Mouse (Mus musculus): ENCODE results near the gene Slc16a12. TPM values are rescaled to one million over a fixed set of nuclear protein-coding genes. Genes with fewer than 3 reads are reported as not detected.

Gene Slc16a12
- total and polyA plus RNA-seq, 2 experiments from 2014 or later = 7.2 to 10.3 TPM

DNA sequence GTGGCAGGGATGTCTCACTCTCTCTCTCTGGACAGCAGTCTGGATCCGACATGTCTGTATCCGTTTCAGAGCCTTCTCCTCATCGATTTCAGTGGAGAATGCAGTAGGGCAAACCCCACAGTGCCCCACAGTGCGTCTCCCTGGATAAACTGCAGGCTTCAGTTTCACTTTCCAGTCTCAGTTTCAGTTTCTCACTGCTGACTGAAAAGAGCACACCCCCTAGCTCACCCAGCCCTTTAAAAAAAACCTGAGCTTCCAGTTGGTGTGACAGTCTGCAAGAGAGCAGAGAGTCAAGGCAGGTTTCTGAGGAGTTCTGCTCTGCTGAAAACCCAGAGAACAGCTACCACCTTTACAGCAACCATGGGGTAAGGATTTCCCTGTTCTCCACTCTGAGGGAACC, 106.5 kb downstream of the Slc16a12 start, which contains the start of the genes Ifit1bl2 and Ifit1:
TSS of gene Ifit1bl2 (minus strand) at position 121 of the 400 bp plus-strand sequence.
TSS of gene Ifit1 (plus strand) at position 249 of the 400 bp plus-strand sequence.
- Histone ChIP-seq H3K36me3 (replicated peaks; ENCODE audit: control insufficient read depth, insufficient read depth, low read length) (no peaks in the 10 kb centered on the region), H3K4me2 (ENCODE audit: low read depth, low read length) (peak within 1 kb of the TSS; percentile 59), H3K9me3 (replicated peaks; ENCODE audit: control insufficient read depth, low read length) (no peaks in the 10 kb centered on the region), H3K27ac (ENCODE audit: low read depth) (no peak within 1 kb of the TSS), H3K27me3 (ENCODE audit: control insufficient read depth, insufficient read depth, low read length) (no peaks in the 10 kb centered on the region), H3K9ac (replicated peaks; ENCODE audit: low read depth, low read length) (peak within 1 kb of the TSS; percentile 38), H3K4me3 (ENCODE audit: low read depth, low read length) (peak within 1 kb of the TSS; percentile 33), H3K4me1 (ENCODE audit: control insufficient read depth, insufficient read depth) (peaks cover 4% of the 10 kb centered on the region)
- no peak for DNase-seq (ENCODE audit: low spot score)
- ATAC-seq (ENCODE audit: insufficient read depth, low read depth) = peak; percentile 60
- WGBS = 24% methylated on average over 4 of the region's 4 CpGs
- TF ChIP-seq CTCF (IDR thresholded peaks at IDR 0.05; ENCODE audit: low read depth) (no peak), EP300 (IDR thresholded peaks at IDR 0.05; ENCODE audit: low read depth) (no peak)

DNA sequence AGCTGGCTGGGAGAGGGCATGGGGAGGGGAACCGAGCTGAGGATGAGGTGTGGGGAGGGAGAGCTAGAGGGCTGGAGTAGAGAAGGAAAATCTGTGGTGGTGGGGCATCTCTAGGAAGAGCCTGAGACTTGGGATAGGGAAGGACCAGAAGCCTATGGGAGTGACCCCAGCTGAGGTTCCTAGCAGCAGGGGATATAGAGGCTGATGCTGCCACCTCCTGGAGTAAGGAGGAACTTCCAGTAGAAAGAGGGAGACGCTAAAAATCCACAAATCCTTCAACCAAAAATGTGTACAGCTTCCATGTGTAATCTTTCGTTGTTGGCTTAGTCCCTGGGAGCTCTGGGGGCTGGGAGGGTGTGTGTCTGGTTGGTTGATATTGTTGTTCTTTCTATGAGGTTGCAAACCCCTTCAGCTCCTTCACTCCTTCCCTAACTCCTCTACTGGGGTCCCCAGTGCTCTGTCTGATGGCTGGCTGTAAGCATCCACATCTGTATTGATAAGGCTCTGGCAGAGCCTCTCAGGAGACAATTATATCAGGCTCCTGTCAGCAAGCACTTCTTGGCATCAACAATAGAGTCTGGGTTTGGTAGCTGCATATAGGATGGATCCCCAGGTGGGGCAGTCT, 110.0 kb downstream of the Slc16a12 start:
- TF ChIP-seq EP300 (IDR thresholded peaks at IDR 0.05; ENCODE audit: low read depth) = no peak
- TF ChIP-seq CTCF (IDR thresholded peaks at IDR 0.05; ENCODE audit: low read depth) = peak; percentile 83
- ATAC-seq (ENCODE audit: insufficient read depth, low read depth) (peak; percentile 66), DNase-seq (ENCODE audit: low spot score) (peak; percentile 71)
- no peaks in the 10 kb centered on the region for H3K36me3 ChIP-seq (replicated peaks; ENCODE audit: control insufficient read depth, insufficient read depth, low read length)
- whole genome bisulfite sequencing = 13% methylated on average over 3 of the region's 3 CpGs
- no peaks in the 10 kb centered on the region for H3K27me3 ChIP-seq (ENCODE audit: control insufficient read depth, insufficient read depth, low read length)
- no peak overlapping the region for H3K9ac ChIP-seq (replicated peaks; ENCODE audit: low read depth, low read length)
- no peak overlapping the region for H3K4me2 ChIP-seq (ENCODE audit: low read depth, low read length)
- H3K9me3 ChIP-seq (replicated peaks; ENCODE audit: control insufficient read depth, low read length) = no peaks in the 10 kb centered on the region
- H3K4me3 ChIP-seq (ENCODE audit: low read depth, low read length) = no peak overlapping the region
- H3K27ac ChIP-seq (ENCODE audit: low read depth) = no peak overlapping the region
- H3K4me1 ChIP-seq (ENCODE audit: control insufficient read depth, insufficient read depth) = no peaks in the 10 kb centered on the region

- Histone ChIP-seq H3K9me3 (replicated peaks; ENCODE audit: control insufficient read depth, low read length) (no peaks in the 10 kb centered on the region), H3K36me3 (replicated peaks; ENCODE audit: control insufficient read depth, insufficient read depth, low read length) (no peaks in the 10 kb centered on the region), H3K27me3 (ENCODE audit: control insufficient read depth, insufficient read depth, low read length) (no peaks in the 10 kb centered on the region), H3K4me2 (ENCODE audit: low read depth, low read length) (no peak overlapping the region), H3K4me3 (ENCODE audit: low read depth, low read length) (no peak overlapping the region), H3K9ac (replicated peaks; ENCODE audit: low read depth, low read length) (no peak overlapping the region), H3K27ac (ENCODE audit: low read depth) (no peak overlapping the region), H3K4me1 (ENCODE audit: control insufficient read depth, insufficient read depth) (no peaks in the 10 kb centered on the region)
- ATAC-seq (ENCODE audit: insufficient read depth, low read depth) (no peak), DNase-seq (ENCODE audit: low spot score) (no peak)
- TF ChIP-seq EP300 (IDR thresholded peaks at IDR 0.05; ENCODE audit: low read depth) (no peak), CTCF (IDR thresholded peaks at IDR 0.05; ENCODE audit: low read depth) (no peak)
- 64% methylated on average over 2 of the region's 2 CpGs for WGBS
These were observed 113.6 kb downstream of the Slc16a12 start for GRCm38 (mm10) chr19:34633484-34633883.

DNA sequence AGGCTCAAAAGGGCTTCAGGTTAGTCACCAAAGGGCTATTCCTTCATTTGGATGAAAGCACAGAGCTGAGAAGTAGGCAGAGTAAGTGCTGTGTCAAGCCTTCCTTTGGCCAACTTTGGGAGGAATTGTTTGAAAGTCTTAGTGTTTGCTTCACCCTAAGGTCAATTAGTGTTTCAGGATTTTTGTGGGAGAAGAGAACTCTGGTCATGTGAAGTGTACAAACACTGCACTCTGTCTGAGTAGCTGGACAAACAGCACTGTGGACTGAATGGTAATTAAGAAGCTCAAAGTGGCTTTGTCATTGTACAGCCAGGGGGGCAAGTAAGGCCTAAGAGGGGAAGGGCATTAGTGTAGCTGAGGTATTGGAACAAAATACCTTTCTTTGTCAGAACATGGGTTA, 115.6 kb downstream of the Slc16a12 start:
- no peak overlapping the region for H3K9ac ChIP-seq (replicated peaks; ENCODE audit: low read depth, low read length)
- no peak overlapping the region for H3K4me2 ChIP-seq (ENCODE audit: low read depth, low read length)
- no peak for ATAC-seq (ENCODE audit: insufficient read depth, low read depth)
- no peak for DNase-seq (ENCODE audit: low spot score)
- no peak for TF ChIP-seq CTCF (IDR thresholded peaks at IDR 0.05; ENCODE audit: low read depth)
- no peak for TF ChIP-seq EP300 (IDR thresholded peaks at IDR 0.05; ENCODE audit: low read depth)
- no peaks in the 10 kb centered on the region for H3K27me3 ChIP-seq (ENCODE audit: control insufficient read depth, insufficient read depth, low read length)
- H3K4me1 ChIP-seq (ENCODE audit: control insufficient read depth, insufficient read depth) = no peaks in the 10 kb centered on the region
- H3K9me3 ChIP-seq (replicated peaks; ENCODE audit: control insufficient read depth, low read length) = no peaks in the 10 kb centered on the region
- H3K4me3 ChIP-seq (ENCODE audit: low read depth, low read length) = no peak overlapping the region
- no peaks in the 10 kb centered on the region for H3K36me3 ChIP-seq (replicated peaks; ENCODE audit: control insufficient read depth, insufficient read depth, low read length)
- no peak overlapping the region for H3K27ac ChIP-seq (ENCODE audit: low read depth)

- no peak overlapping the region for H3K4me3 ChIP-seq (ENCODE audit: low read depth, low read length)
- no peaks in the 10 kb centered on the region for H3K4me1 ChIP-seq (ENCODE audit: control insufficient read depth, insufficient read depth)
- H3K9ac ChIP-seq (replicated peaks; ENCODE audit: low read depth, low read length) = no peak overlapping the region
- H3K27ac ChIP-seq (ENCODE audit: low read depth) = no peak overlapping the region
- WGBS = 63% methylated on average over 2 of the region's 2 CpGs
- no peak for TF ChIP-seq CTCF (IDR thresholded peaks at IDR 0.05; ENCODE audit: low read depth)
- TF ChIP-seq EP300 (IDR thresholded peaks at IDR 0.05; ENCODE audit: low read depth) = no peak
- ATAC-seq (ENCODE audit: insufficient read depth, low read depth) = no peak
- no peak for DNase-seq (ENCODE audit: low spot score)
- no peaks in the 10 kb centered on the region for H3K9me3 ChIP-seq (replicated peaks; ENCODE audit: control insufficient read depth, low read length)
- no peaks in the 10 kb centered on the region for H3K27me3 ChIP-seq (ENCODE audit: control insufficient read depth, insufficient read depth, low read length)
- H3K36me3 ChIP-seq (replicated peaks; ENCODE audit: control insufficient read depth, insufficient read depth, low read length) = no peaks in the 10 kb centered on the region
- H3K4me2 ChIP-seq (ENCODE audit: low read depth, low read length) = no peak overlapping the region
These were observed 119.6 kb downstream of the Slc16a12 start for GRCm38 (mm10) chr19:34627496-34627895.

DNA sequence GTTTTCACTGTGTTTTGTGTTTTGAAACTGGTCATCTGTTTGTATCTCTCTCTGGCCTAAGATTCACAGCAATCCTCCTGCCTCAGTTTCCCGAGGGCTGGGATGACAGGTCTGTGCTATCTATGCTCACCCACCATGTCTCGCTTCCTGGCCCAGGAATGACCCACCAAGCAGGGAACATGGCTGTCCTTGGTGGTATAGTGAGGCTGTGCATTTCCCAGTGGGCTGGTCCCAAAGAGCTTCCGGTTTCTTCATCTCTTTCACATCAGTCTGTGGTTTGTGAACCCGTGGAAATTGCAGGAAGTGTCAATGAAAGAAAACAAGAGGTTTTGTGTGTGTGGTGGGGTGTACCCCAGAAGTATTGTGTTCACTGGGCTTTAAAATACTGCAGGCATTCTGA, 122.4 kb downstream of the Slc16a12 start:
- Histone ChIP-seq H3K27me3 (ENCODE audit: control insufficient read depth, insufficient read depth, low read length) (no peaks in the 10 kb centered on the region), H3K4me3 (ENCODE audit: low read depth, low read length) (no peak overlapping the region), H3K36me3 (replicated peaks; ENCODE audit: control insufficient read depth, insufficient read depth, low read length) (no peaks in the 10 kb centered on the region), H3K9me3 (replicated peaks; ENCODE audit: control insufficient read depth, low read length) (no peaks in the 10 kb centered on the region), H3K27ac (ENCODE audit: low read depth) (no peak overlapping the region), H3K9ac (replicated peaks; ENCODE audit: low read depth, low read length) (no peak overlapping the region), H3K4me2 (ENCODE audit: low read depth, low read length) (no peak overlapping the region), H3K4me1 (ENCODE audit: control insufficient read depth, insufficient read depth) (no peaks in the 10 kb centered on the region)
- DNase-seq (ENCODE audit: low spot score) (no peak), ATAC-seq (ENCODE audit: insufficient read depth, low read depth) (no peak)
- WGBS = 79% methylated on average over 4 of the region's 4 CpGs
- TF ChIP-seq EP300 (IDR thresholded peaks at IDR 0.05; ENCODE audit: low read depth) (no peak), CTCF (IDR thresholded peaks at IDR 0.05; ENCODE audit: low read depth) (no peak)

Data from heart, postnatal 0 days (tissue).